Mouse (Mus musculus) thymus, adult 18-20 months (tissue): ENCODE measurements around the gene Irak2.

Experiments used
- DNase-seq, 2 experiments: peaks; one replicate each; pipeline ENCODE4 v3.0.0; 2022; ENCODE audit warnings: mixed read lengths in 2 of 2

Gene Irak2

GRCm38 (mm10) chr6:113638302-113639040 is at the start of gene Irak2:
Irak2 (plus strand) TSS chr6:113638467.
- DNase-seq = peak; percentile 86 to 88

GRCm38 (mm10) chr6:113592637-113593036 is 45.6 kb upstream of the Irak2 start:
- DNase-seq = no peak

GRCm38 (mm10) chr6:113597945-113598344 is 40.3 kb upstream of the Irak2 start:
- DNase-seq = no peak

GRCm38 (mm10) chr6:113599833-113600232 is 38.4 kb upstream of the Irak2 start:
- DNase-seq = no peak

- no peak for DNase-seq
These were observed 37.6 kb upstream of the Irak2 start, which contains the start of gene Fancd2os for GRCm38 (mm10) chr6:113600543-113601139. Fancd2os (minus strand) TSS chr6:113600715.

- DNase-seq = no peak
These were observed 35.4 kb upstream of the Irak2 start for GRCm38 (mm10) chr6:113602821-113603220.

GRCm38 (mm10) chr6:113603993-113604392 is 34.3 kb upstream of the Irak2 start:
- peak in 1 of 2 experiments; percentile 9 for DNase-seq

GRCm38 (mm10) chr6:113604432-113605223 is 33.6 kb upstream of the Irak2 start, which contains the start of gene Brk1:
Brk1 (plus strand) TSS chr6:113604772.
- peak; percentile 77 to 85 for DNase-seq

GRCm38 (mm10) chr6:113605224-113605545 is 33.1 kb upstream of the Irak2 start:
- no peak for DNase-seq

GRCm38 (mm10) chr6:113608871-113609270 is 29.4 kb upstream of the Irak2 start:
- no peak for DNase-seq

- no peak for DNase-seq
These were observed 29.0 kb upstream of the Irak2 start for GRCm38 (mm10) chr6:113609293-113609692.

- DNase-seq = no peak
These were observed 25.9 kb upstream of the Irak2 start for GRCm38 (mm10) chr6:113612258-113612969.

GRCm38 (mm10) chr6:113614152-113614551 is 24.1 kb upstream of the Irak2 start:
- no peak for DNase-seq

- DNase-seq = no peak
These were observed 23.3 kb upstream of the Irak2 start for GRCm38 (mm10) chr6:113614997-113615396.

- no peak for DNase-seq
These were observed 22.8 kb upstream of the Irak2 start for GRCm38 (mm10) chr6:113615489-113615888.

GRCm38 (mm10) chr6:113623386-113623785 is 14.9 kb upstream of the Irak2 start:
- DNase-seq = peak in 1 of 2 experiments; percentile 14

GRCm38 (mm10) chr6:113623941-113624751 is 14.1 kb upstream of the Irak2 start, which contains the start of gene Vhl:
Vhl (plus strand) TSS chr6:113623959.
- peak; percentile 71 to 77 for DNase-seq

GRCm38 (mm10) chr6:113624989-113625770 is 13.1 kb upstream of the Irak2 start:
- no peak for DNase-seq

- no peak for DNase-seq
These were observed 7.9 kb upstream of the Irak2 start for GRCm38 (mm10) chr6:113630322-113630721.

GRCm38 (mm10) chr6:113632863-113633262 is 5.4 kb upstream of the Irak2 start:
- DNase-seq = no peak

GRCm38 (mm10) chr6:113639201-113639600 is 934 bp downstream of the Irak2 start:
- DNase-seq = no peak
